Mouse (Mus musculus) forebrain, embryonic 14.5 days (tissue): ENCODE measurements around the gene Iqcf6. TPM values are rescaled to one million over a fixed set of nuclear protein-coding genes. Genes with fewer than 3 reads are reported as not detected.
A peak's percentile ranks its signal among the peaks of the same experiment; 100 is the strongest.

Experiments
- ATAC-seq: fragments of 200-750 bp; cut with Nextera tagmentation; 2 replicates; pipeline ENCODE4 v1.8.0; 2017; ENCODE audit warnings: mild to moderate bottlenecking, moderate library complexity
- DNase-seq: peaks from one replicate; pipeline ENCODE4 v3.0.0-alpha.2; 2015; ENCODE audit warnings: low spot score
- H3K27ac ChIP-seq: fragments of 300-500 bp; sonication (generic); 2 replicates; pipeline ENCODE4 v1.5.1; 2014; ENCODE audit warnings: low read depth, mild to moderate bottlenecking, control low read depth, low read length, moderate library complexity
- H3K27me3 ChIP-seq: fragments of 300-500 bp; sonication (generic); replicated peaks from 2 replicates; pipeline ENCODE4 v1.6.1; 2014; ENCODE audit warnings: low read length, control low read depth, mixed read lengths; ENCODE audit not compliant: control insufficient read depth, insufficient read depth
- H3K36me3 ChIP-seq: fragments of 300-500 bp; sonication (generic); 2 replicates; pipeline ENCODE4 v1.6.1; 2014; ENCODE audit warnings: low read length, control low read depth; ENCODE audit not compliant: control insufficient read depth, insufficient read depth
- H3K4me1 ChIP-seq: fragments of 300-500 bp; sonication (generic); 2 replicates; pipeline ENCODE4 v1.6.1; 2014; ENCODE audit warnings: antibody characterized with exemption, low read length, control low read depth; ENCODE audit not compliant: control insufficient read depth, insufficient read depth
- H3K4me2 ChIP-seq: fragments of 300-500 bp; sonication (generic); 2 replicates; pipeline ENCODE4 v1.6.1; 2014; ENCODE audit warnings: mild to moderate bottlenecking, control low read depth, low read length
- H3K4me3 ChIP-seq: fragments of 300-500 bp; sonication (generic); 2 replicates; pipeline ENCODE4 v1.5.1; 2014; ENCODE audit warnings: low read depth, low read length, control low read depth
- H3K9ac ChIP-seq: fragments of 300-500 bp; sonication (generic); 2 replicates; pipeline ENCODE4 v1.6.1; 2014; ENCODE audit warnings: mild to moderate bottlenecking, low read length, control low read depth, moderate library complexity
- H3K9me3 ChIP-seq: fragments of 300-500 bp; sonication (generic); replicated peaks from 2 replicates; pipeline ENCODE4 v1.6.1; 2016; ENCODE audit warnings: low read length, control low read depth, mixed read lengths; ENCODE audit not compliant: control insufficient read depth
- WGBS: fragments of 180-500 bp; shearing (Covaris S2); extraction: QIAGEN DNeasy Blood & Tissue Kit; methylation state at CpG from one replicate; pipeline ENCODE4 v1.1.7; 2014; 5-methylcytosine and 5-hydroxymethylcytosine counted together
- polyA plus RNA-seq: library from polyadenylated mRNA; unstranded; fragments of >200 nt; fragmentation: Nextera tagmentation; extraction: Ambion mirVana; gene quantifications from 2 replicates; pipeline ENCODE4 v1.2.1, GENCODE M21; 2014

The Iqcf6 gene
- polyA plus RNA-seq, 1 experiment from 2014 or later = not detected

DNA sequence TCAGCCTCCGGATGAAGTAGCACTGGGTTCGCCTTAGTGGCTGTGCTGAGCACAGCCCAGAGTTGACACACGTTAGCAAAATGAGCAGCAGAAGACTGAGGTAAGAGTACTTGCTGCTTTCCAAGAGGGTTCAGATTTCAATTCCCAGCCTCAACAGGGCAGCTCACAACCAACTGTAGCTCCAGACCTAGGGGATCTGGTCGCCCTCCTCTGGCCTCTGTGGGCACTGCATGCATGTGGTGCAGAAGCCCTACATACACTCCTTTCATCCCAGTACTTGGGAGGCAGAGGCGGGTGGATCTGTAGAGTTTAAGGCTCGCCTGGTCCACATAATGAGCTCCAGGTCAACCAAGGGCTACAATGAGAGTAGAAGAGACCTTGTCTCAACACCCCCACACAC lies 17.4 kb downstream of the Iqcf6 start:
- Histone ChIP-seq H3K4me1 (no peaks in the 10 kb centered on the region), H3K36me3 (no peaks in the 10 kb centered on the region), H3K4me3 (no peak overlapping the region), H3K4me2 (no peak overlapping the region), H3K9me3 (no peaks in the 10 kb centered on the region), H3K9ac (no peak overlapping the region), H3K27me3 (no peaks in the 10 kb centered on the region), H3K27ac (no peak overlapping the region)
- DNase-seq (no peak), ATAC-seq (no peak)
- WGBS = 75% methylated on average over 6 of the region's 6 CpGs

DNA sequence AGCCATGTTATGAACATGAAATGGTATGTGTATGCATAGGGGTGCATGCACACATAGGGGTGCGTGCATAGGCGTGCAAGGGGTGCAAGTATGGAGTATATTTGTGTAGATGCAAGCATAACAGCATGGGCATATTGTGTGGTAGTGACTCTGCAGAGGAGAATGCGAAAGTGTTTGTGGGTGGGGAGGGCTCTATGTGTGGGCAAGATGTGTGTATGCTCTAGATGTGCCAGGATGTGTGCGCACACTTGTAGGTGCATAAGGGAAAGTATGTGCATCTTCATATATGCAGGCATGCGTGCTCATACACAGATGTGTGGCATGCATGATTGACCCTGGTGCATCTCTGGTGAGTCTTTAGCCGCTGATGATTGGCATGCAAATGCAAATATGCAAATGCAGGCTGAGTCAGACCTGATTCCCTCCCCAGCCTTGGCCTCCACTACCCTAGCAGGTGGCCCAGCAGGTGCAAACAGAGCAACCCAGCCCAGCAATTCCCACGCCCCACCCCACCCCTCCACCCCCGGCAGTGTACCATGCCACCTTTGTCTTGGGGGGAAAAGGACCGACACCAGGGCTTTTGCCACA lies 19.4 kb downstream of the Iqcf6 start:
- ATAC-seq (no peak), DNase-seq (no peak)
- H3K9me3 ChIP-seq = no peaks in the 10 kb centered on the region
- H3K4me3 ChIP-seq = no peak overlapping the region
- no peaks in the 10 kb centered on the region for H3K4me1 ChIP-seq
- no peak overlapping the region for H3K4me2 ChIP-seq
- 80% methylated on average over 9 of the region's 9 CpGs for WGBS
- H3K9ac ChIP-seq = no peak overlapping the region
- no peaks in the 10 kb centered on the region for H3K27me3 ChIP-seq
- H3K36me3 ChIP-seq = no peaks in the 10 kb centered on the region
- H3K27ac ChIP-seq = no peak overlapping the region

- Histone ChIP-seq H3K27me3 (no peaks in the 10 kb centered on the region), H3K9me3 (no peaks in the 10 kb centered on the region), H3K4me3 (no peak overlapping the region), H3K27ac (no peak overlapping the region), H3K36me3 (no peaks in the 10 kb centered on the region), H3K9ac (no peak overlapping the region), H3K4me1 (no peaks in the 10 kb centered on the region), H3K4me2 (no peak overlapping the region)
- DNase-seq = no peak
- ATAC-seq = no peak
- 81% methylated on average over 27 of the region's 27 CpGs for WGBS
These were observed 20.8 kb downstream of the Iqcf6 start for GRCm38 (mm10) chr9:106647226-106647625.

DNA sequence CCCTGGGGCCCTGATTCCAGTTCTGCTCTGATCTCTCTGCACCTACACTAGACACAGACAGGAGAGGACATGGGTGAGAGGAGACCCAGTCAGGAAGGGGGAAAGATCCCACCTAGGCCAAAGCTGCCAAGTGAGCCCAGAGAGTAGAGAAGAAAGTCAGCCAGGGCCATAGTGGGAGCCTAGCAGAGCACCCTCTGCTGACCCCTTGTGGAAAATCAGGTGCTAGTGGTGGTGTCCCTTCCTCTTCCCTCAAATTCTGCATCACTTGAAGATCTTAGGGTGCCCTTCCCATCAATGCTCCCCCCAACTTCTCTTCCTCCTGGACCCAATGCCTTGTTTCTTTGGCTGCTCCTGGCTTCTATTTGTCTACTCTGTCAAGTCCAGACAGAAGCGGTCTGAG lies 26.3 kb downstream of the Iqcf6 start:
- no peak overlapping the region for H3K9ac ChIP-seq
- no peaks in the 10 kb centered on the region for H3K4me1 ChIP-seq
- no peak overlapping the region for H3K27ac ChIP-seq
- DNase-seq = no peak
- 0 out of 2 replicates have a peak, but pooled peaks cover 10% of the 10 kb centered on the region for H3K27me3 ChIP-seq
- 83% methylated on average over 1 of the region's 1 CpGs for WGBS
- H3K9me3 ChIP-seq = no peaks in the 10 kb centered on the region
- no peak overlapping the region for H3K4me3 ChIP-seq
- H3K4me2 ChIP-seq = no peak overlapping the region
- no peaks in the 10 kb centered on the region for H3K36me3 ChIP-seq
- no peak for ATAC-seq

GRCm38 (mm10) chr9:106655884-106656720 lies 29.7 kb downstream of the Iqcf6 start, which contains the start of gene Grm2:
Gene Grm2, minus strand, starts transcription at chr9:106656082.
- H3K9me3 ChIP-seq = no peaks in the 10 kb centered on the region
- peak; percentile 65 for DNase-seq
- 0 out of 2 replicates have a peak within 1 kb of the TSS, but pooled peaks have one; percentile 44 for H3K27ac ChIP-seq
- peak; percentile 68 for ATAC-seq
- peak within 1 kb of the TSS; percentile 42 for H3K4me3 ChIP-seq
- peak within 1 kb of the TSS; percentile 77 for H3K4me2 ChIP-seq
- peaks cover 24% of the 10 kb centered on the region for H3K36me3 ChIP-seq
- 0 out of 2 replicates have a peak, but pooled peaks cover 10% of the 10 kb centered on the region for H3K27me3 ChIP-seq
- H3K4me1 ChIP-seq = no peaks in the 10 kb centered on the region
- peak within 1 kb of the TSS; percentile 64 for H3K9ac ChIP-seq
- 1% methylated on average over 38 of the region's 44 CpGs for WGBS

DNA sequence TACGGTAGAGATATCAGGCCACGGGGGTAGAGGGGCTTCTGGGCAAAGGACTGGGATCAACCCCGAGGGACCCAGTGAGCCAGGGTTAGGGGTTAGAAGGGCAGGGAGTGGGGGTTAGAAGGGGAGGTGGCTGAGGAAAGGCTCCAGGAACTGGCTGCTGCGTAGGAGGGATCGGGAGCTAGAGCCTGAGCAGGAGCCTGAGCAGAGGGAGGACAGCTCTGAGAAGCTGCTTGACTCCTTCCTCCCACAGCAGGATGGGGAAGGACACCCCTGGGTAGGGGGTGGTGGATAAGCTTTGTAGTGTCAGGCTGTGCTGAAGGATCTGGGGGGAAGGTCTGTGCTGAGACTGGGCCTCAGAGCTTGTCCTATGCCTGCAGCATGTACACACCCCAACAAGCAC lies 30.4 kb downstream of the Iqcf6 start:
- peaks cover 29% of the 10 kb centered on the region for H3K36me3 ChIP-seq
- H3K4me3 ChIP-seq = no peak overlapping the region
- H3K4me1 ChIP-seq = no peaks in the 10 kb centered on the region
- H3K9ac ChIP-seq = no peak overlapping the region
- WGBS = 52% methylated on average over 5 of the region's 5 CpGs
- peak overlapping the region; percentile 44; the same call in 1 of the 2 replicates for H3K27ac ChIP-seq
- H3K27me3 ChIP-seq = 0 out of 2 replicates have a peak, but pooled peaks cover 10% of the 10 kb centered on the region
- H3K4me2 ChIP-seq = no peak overlapping the region
- ATAC-seq (no peak), DNase-seq (no peak)
- no peaks in the 10 kb centered on the region for H3K9me3 ChIP-seq

- Histone ChIP-seq H3K4me2 (no peak overlapping the region), H3K4me1 (no peaks in the 10 kb centered on the region), H3K27ac (peak overlapping the region; percentile 44; the same call in 1 of the 2 replicates), H3K9me3 (no peaks in the 10 kb centered on the region), H3K27me3 (0 out of 2 replicates have a peak, but pooled peaks cover 10% of the 10 kb centered on the region), H3K36me3 (peaks cover 37% of the 10 kb centered on the region), H3K9ac (no peak overlapping the region), H3K4me3 (no peak overlapping the region)
- 45% methylated on average over 5 of the region's 5 CpGs for WGBS
- no peak for ATAC-seq
- no peak for DNase-seq
These were observed 31.2 kb downstream of the Iqcf6 start for GRCm38 (mm10) chr9:106657592-106657991.

GRCm38 (mm10) chr9:106659441-106659840 lies 33.1 kb downstream of the Iqcf6 start:
- H3K9me3 ChIP-seq = no peaks in the 10 kb centered on the region
- H3K4me1 ChIP-seq = peaks cover 5% of the 10 kb centered on the region; the same call in 1 of the 2 replicates
- ATAC-seq = no peak
- no peak overlapping the region for H3K27ac ChIP-seq
- no peak overlapping the region for H3K4me2 ChIP-seq
- 27% methylated on average over 7 of the region's 7 CpGs for WGBS
- no peak for DNase-seq
- H3K27me3 ChIP-seq = 0 out of 2 replicates have a peak, but pooled peaks cover 10% of the 10 kb centered on the region
- peaks cover 38% of the 10 kb centered on the region for H3K36me3 ChIP-seq
- H3K9ac ChIP-seq = no peak overlapping the region
- H3K4me3 ChIP-seq = no peak overlapping the region

GRCm38 (mm10) chr9:106659935-106660334 lies 33.6 kb downstream of the Iqcf6 start:
- peaks cover 10% of the 10 kb centered on the region; the same call in 1 of the 2 replicates for H3K4me1 ChIP-seq
- DNase-seq = no peak
- no peak overlapping the region for H3K9ac ChIP-seq
- WGBS = 82% methylated on average over 1 of the region's 1 CpGs
- no peak overlapping the region for H3K4me2 ChIP-seq
- ATAC-seq = no peak
- no peak overlapping the region for H3K27ac ChIP-seq
- 0 out of 2 replicates have a peak, but pooled peaks cover 8% of the 10 kb centered on the region for H3K27me3 ChIP-seq
- peaks cover 38% of the 10 kb centered on the region for H3K36me3 ChIP-seq
- no peaks in the 10 kb centered on the region for H3K9me3 ChIP-seq
- H3K4me3 ChIP-seq = no peak overlapping the region
